Mouse (Mus musculus) spleen, postnatal 36 days (tissue): ENCODE measurements around the gene Sobp.

Experiments
- DNase-seq, 2 experiments: peaks; one replicate each; pipeline ENCODE4 v3.0.0; 2022; ENCODE audit warnings: low spot score in 2 of 2, mixed read lengths in 1 of 2

Sobp gene

DNA sequence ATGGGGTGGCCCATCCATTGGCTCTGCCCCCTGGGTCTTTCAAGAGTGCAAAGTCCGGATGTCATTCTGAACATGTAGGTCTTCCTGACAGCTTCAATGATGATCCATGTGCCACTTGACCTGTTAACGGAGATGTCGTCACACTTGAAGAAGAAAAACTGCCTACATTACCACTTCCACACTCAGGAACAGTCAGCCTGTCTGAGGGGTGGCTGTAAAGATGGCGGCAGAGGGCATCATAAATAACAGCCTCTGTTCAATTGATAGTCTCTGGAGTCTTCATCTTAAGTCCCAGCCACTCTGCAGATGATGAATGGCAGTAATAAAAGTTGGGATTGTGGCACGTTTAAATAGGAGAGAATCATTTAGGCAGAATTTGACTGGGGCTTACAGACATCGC, 87.4 kb downstream of the Sobp start:
- no peak for DNase-seq

- no peak for DNase-seq
Observed at GRCm38 (mm10) chr10:43084087-43084366, 90.3 kb downstream of the Sobp start.

DNA sequence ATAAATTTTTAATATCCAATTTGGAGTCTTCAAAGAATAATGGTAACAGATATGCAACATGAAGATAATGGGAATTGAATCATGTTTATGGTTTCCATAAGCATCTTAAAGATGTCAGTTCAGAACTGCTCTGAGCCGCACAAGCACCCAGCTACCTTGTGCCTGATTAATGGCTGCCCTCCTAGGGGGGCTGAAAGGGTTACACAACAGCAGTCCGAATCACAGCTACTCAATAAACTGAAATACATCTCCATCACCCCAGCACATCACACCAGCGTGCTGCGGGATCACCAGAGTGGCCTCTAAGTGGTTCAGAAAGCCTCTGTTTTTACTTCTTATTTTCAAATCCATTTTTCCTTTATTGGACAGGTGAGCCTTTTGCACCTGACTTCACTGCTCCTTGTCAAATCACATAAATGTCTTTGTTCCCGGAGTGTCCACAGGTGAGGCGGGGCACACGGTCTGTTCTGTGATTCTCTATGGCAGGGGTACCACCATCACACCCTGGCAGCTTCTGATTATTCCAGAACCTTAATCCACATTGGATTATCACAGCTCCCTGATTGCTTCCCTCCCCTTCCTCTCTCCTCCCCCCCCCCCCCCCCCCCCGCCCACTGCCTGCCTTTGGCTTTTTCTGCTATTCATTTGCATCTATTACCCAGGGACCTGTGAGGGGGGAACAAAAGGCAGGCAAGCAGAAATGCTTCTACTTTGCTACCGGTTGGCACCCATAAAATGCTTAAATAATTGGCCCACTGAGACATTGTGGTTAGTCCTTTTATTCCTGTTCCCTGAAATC, 90.8 kb downstream of the Sobp start:
- no peak for DNase-seq

DNA sequence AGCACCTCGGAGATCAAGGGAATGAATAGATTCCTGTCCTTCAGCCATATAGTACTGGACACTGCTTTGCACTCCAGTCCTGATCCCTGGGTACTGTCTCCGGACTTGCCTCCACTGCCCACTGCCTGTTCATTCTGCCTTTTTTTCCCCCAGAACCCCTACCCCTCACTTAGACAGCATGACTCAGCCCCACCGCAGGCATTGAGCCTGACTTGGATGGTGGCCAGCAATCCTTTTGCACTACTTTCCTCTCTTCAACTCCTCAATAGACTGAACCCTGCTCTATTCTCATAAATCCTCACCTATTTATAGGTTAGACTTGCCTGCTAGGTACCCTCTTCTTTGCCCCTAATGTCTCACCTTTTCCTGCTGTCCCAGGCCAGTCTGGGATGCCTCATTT, 93.0 kb downstream of the Sobp start:
- DNase-seq = no peak

DNA sequence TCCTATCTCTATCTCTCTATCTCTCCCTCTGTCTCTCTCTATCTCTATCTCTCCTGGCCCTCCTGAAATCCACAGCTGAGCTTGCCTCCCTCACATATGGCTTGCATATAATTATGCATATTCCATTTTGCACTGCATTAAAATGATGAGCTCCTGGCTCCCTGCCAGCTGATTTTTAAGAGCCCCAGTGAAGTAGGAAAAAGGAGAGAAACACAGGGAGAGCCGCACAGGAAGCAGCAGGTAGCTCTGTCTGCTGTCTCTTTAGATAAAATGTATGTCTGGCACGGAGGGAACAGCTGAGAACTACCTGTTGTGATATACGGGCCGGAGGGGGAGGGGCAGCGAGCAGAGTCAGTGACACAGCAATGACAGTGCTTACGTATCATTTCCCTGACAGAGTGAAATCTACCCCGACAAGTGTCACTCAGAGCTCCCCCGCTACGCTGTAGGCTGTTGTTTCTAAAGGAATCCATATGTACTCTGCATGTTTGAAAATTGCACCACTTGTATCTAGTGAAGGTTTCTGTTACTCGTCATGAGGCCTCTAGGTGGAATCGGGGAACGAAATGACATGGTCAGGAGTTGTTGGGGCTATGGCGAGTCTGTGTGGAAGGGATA, 98.7 kb downstream of the Sobp start:
- no peak for DNase-seq

GRCm38 (mm10) chr10:43073281-43073680, 101.0 kb downstream of the Sobp start:
- DNase-seq = no peak

GRCm38 (mm10) chr10:43070893-43071292, 103.4 kb downstream of the Sobp start:
- DNase-seq = no peak

DNA sequence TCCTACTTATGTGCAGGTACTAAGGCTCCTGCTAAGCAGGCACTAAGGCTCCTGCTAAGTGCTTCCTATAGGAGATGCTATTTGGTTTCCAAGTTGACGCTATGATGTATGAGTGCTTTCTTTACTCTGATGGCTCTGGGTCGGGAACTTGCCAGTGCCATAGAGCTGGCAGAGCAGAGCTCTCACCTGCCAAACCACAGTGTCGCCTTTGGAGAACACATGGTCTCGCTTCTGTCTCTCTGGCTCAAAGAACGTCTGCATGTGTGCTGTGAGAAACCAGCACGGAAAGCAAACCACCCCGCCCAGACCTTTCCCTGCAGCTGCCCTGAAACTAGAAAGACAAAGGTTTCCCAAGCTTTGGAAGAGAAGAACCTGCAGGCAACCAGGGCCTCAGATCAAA, 109.0 kb downstream of the Sobp start:
- DNase-seq = no peak

GRCm38 (mm10) chr10:43061519-43062105, 112.7 kb downstream of the Sobp start:
- no peak for DNase-seq

DNA sequence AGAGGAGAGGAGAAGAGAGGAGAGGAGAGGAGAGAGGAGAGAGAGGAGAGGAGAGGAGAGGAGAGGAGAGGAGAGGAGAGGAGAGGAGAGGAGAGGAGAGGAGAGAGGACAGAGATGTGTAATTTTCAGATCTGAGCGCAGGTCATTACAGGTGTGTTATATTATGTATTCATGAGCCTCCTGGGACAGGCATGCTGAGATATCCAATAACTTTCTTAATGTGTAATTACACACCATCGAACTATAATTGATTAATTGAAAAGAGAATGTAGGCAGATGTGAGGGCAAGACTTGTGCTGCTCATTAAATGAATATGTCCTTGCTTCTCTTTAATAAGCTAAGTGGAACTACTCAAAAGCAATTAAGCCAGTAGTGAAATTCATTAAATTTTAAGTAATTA, 118.9 kb downstream of the Sobp start:
- no peak for DNase-seq

- DNase-seq = no peak
Observed at GRCm38 (mm10) chr10:43054776-43055175, 119.6 kb downstream of the Sobp start.

- DNase-seq = no peak
Observed at GRCm38 (mm10) chr10:43053861-43054560, 120.3 kb downstream of the Sobp start.

DNA sequence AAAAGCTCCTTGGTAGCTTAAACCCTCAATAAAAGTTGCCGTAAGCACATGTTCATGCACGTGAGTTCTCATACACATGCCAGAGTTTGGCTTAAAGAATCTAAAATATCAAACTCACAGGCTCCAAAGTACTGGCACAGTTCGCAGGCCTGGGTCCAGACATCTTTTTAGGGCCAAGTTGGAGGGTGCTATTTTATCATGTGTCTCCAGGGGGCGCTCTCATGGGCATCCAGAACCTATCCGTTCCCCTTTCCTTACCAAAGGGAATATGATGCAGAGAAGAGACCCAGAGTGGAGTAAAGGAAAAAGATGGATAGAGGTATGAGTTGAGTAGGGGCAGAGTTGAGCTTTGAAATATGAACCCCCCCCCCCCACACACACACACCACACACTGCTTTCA, 121.9 kb downstream of the Sobp start:
- DNase-seq = no peak

- no peak for DNase-seq
Observed at GRCm38 (mm10) chr10:43047804-43048348, 126.5 kb downstream of the Sobp start.

DNA sequence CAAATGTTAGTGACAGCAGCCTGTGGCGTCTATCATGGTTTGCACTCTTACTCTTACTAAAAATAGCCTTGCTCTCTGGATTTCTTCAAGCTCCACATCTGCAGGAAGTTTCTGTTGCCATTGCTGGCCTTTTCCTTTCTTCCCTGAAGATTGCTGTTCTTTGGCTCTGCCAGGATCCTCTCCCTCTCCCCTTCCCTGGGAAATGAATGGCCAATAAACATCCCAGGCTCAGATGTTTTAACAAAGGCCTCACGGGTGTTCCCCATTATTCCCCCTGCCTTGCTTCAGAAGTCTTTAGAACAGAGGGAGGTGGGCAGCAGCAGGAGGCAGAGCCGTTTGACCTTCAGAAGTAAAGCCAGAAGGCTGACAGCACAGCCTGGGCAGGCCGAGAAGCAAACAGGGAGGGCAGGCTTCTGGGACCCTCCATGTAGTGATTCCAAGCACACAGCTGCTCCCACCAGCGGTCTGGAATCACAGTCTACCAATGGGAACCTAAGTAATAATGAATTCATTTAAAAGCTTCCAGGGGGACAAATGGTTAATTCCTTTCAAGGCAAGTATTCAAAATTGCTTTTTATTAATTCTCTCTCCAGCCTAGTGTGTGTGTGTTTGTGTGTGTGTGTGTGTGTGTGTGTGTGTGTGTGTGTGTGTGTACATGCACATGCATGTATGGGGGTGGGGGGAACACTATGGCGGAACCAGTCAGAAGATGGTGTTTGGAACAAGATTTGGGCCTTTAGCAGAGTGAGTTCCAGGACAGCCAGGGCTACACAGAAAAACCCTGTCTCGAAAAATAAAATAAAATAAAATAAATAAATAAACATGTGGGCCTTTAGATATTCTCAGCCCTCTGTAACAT, 130.8 kb downstream of the Sobp start:
- DNase-seq = no peak

DNA sequence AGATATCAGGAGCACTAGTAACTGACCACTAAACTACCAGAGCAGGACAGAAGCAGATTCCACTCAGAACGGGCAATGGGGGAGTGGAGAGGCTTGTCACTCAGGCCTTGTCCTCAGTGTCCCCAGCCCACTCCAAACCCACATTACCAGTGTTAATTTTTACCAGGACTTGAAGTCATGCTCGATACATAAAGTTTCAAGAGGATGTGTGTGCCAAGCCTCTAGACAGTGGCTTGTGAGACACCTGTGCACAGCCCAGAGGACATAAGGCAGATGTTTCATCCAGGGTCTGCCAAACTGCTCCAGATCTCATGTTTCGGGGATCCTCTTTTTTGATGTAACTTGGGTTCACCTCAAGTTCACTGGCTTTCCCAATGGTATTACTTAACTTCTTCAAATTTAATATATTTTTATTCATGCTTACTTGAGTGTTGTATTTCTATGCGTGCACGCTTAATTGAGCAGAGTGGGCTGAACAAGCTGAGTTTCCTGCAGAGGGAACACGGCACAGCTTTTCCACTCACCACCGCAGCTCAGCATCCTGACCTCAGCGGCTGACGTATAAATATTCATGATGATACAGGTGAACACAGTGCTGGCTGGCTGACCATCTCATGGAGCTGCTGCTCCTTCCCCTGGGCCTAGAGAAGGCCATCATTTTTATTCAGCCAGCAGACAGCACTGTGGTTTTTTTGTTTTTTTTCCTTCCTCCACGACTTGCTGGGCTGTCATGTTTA, 131.6 kb downstream of the Sobp start:
- no peak for DNase-seq

DNA sequence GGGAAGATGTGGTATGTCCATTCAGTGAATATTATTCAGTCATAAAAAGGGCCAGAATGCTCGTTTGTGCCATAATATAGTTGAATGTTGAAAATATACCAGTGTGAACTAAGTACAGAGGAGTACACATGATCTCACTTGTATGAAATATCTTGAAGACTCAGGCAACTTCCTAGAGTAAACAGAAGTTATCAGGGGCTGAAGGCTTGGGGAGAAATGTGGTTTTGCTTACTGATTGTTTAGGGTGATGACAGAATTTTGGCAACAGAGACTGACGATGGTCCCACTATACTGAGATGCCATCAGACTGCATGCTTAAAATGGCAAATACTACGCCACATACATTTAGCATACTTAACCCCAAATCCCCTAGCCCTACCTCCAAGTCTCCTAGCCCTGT, 132.5 kb downstream of the Sobp start:
- no peak for DNase-seq

DNA sequence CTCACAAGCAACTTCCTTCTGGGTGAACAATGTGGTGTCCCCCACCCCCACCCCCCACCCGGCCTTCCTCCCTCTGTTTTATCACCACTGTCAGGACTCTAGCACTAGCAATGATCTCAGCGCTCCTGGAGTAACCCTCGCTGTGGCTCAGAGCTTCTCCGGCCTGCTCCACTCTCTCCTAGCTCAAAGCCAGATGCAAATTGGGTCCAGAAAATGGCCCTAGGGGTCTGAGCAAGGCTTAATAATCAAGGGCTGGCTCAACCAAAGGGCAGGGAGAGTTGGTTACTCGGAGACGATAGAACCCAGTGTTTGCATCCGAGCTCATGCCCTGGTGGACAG, 136.9 kb downstream of the Sobp start:
- no peak for DNase-seq

- DNase-seq = no peak
Observed at GRCm38 (mm10) chr10:43036646-43037454, 137.5 kb downstream of the Sobp start.

DNA sequence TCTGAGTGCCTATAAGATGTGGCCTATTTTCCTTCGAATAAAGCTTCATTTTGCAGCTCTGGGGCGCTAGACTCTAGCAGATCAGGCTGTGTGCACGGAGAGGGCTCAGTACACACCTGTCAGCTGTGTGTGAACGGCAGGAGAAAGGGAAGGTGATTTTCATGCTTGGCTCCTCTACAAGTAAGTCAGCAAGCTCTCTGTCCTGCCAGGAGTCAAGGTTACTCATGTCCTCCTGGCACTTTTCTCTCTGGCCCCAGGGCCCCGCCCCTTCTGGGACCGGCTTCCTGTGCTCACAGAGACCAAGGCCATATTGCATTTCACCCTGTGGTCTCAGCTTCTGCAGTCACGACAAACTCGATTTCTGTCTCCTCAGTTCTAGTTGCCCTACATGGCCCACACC, 138.8 kb downstream of the Sobp start:
- DNase-seq = no peak
